Mouse (Mus musculus) inflammation-experienced regulatory T-cells (primary cell): ENCODE results near the gene Lin7c. TPM values are rescaled to one million over a fixed set of nuclear protein-coding genes. Genes with fewer than 3 reads are reported as not detected.

Experiments
- polyA plus RNA-seq, 2 experiments: library from polyadenylated mRNA; unstranded; fragments of 100-300 nt; shearing (Covaris generic); gene quantifications; one replicate each; pipeline ENCODE4 v1.2.1; 2017

Gene Lin7c
- 10 to 100 TPM; 42.9 to 49.3 TPM for polyA plus RNA-seq

DNA sequence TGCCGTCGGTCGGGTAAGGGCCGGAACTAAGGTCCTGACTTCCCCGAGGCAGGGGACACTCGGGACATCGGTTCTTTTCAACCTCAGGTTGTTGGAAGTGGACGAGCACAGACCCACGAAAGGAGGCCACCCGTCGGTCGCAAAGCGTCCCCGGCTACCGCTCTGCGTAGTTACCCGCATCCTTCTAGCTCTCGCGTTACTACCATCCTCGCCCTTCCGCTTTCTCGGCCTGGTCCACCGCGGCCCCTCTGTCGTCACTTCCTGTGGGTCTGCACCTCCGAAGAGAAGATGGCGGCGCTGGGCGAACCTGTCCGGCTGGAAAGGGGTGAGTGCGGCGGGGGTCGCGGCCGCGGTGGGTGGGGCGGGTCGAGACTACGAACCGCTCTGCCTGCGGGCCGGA is at the start of gene Lin7c:
Lin7c (plus strand) TSS at position 257 of the 400 bp plus-strand sequence.

DNA sequence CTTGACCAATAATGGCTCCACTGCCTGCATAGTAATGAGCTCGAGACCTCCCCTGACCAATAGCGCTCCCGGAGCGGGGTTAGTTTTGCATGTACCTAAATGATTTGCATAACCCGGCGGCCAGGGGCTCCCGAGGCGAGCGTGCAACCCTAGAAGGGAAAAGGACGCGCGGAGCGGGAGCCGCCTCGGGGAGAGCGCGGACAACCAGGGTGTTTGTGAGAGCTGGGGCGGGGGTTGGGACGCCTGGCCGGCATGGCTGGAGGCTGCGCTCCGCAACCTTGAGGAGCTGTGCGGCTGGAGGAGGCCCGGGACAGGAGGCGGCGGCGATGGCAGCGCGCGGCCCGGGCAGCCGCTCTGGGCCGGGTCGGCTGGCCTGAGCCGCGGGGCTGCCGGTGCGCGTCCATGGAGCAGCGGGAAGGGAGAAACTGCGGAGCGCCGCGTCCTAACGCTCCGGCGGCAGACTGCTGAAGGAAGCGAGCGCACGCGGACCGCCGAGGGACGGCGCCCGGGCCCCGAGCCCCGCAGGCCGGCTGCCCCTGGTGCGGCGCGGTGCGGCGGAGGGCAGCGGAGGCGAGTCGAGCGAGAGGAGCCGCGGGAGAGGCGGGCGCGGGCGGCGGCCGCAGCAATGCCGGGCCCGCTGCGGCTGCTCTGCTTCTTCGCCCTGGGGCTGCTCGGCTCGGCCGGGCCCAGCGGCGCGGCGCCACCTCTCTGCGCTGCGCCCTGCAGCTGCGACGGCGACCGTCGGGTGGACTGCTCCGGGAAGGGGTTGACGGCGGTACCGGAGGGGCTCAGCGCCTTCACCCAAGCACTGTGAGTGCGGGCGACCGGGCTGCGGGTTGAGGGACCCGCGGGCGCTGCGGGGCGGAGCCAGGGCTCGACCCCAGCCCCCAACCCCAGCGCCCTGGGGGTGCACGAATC is 27.1 kb downstream of the Lin7c start, which contains the start of gene Lgr4:
Lgr4 (plus strand) TSS at position 152 of the 918 bp plus-strand sequence.

Other genes with a start within 250 kb of the Lin7c start
- 1 to 10 TPM in 1 of 2 experiments, under 1 TPM in 1; 0.10 to 1.1 TPM for gene Bdnf, start 216.2 kb upstream of the Lin7c start, polyA plus RNA-seq
- gene Lgr4, start 26.8 kb downstream of the Lin7c start, polyA plus RNA-seq = 1 to 10 TPM in 1 of 2 experiments, under 1 TPM in 1; 0.59 to 2.1 TPM
- 1 to 10 TPM; 5.4 to 7.0 TPM for gene Ccdc34, start 127.0 kb downstream of the Lin7c start, polyA plus RNA-seq